Mouse (Mus musculus): Measurements from ENCODE around the gene Ppp1r3e. TPM values are rescaled to one million over a fixed set of nuclear protein-coding genes. Genes with fewer than 3 reads are reported as not detected.
A peak's percentile ranks its signal among the peaks of the same experiment; 100 is the strongest.

The Ppp1r3e gene
- polyA plus RNA-seq, 1 experiment from 2014 or later = 0.68 TPM

DNA sequence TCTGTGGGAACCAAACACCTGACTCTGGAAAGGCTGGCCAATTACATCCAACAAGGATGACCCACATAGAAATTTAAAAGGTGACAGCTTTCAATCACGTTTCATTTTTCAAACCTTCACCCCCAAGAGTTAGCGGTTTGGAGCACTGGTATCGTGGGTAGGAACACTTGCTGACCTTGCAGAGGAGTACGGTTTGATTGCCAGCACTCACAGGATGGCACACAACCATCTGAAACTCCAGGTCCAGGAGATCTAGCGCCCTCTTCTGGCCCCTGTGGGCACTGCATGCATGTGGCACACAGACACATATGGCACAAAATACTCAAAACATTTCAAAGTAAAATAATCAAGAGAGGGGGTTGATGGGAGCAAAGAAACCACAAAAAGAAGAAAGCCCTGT lies 10.4 kb downstream of the Ppp1r3e start:
- H3K4me1 ChIP-seq (ENCODE audit: control insufficient read depth, insufficient read depth, low read length) = 0 out of 2 replicates have a peak, but pooled peaks cover 3% of the 10 kb centered on the region
- no peaks in the 10 kb centered on the region for H3K9me3 ChIP-seq (ENCODE audit: control insufficient read depth, low read length)
- no peak overlapping the region for H3K4me2 ChIP-seq
- H3K9ac ChIP-seq (ENCODE audit: low read length) = no peak overlapping the region
- peak; percentile 84 for DNase-seq (ENCODE audit: low spot score, missing footprints)
- no peaks in the 10 kb centered on the region for H3K36me3 ChIP-seq (ENCODE audit: control insufficient read depth, insufficient read depth, low read length)
- H3K27me3 ChIP-seq (ENCODE audit: control insufficient read depth, insufficient read depth, low read length) = no peaks in the 10 kb centered on the region
- no peak for ATAC-seq (ENCODE audit: low FRiP score)
- H3K27ac ChIP-seq (ENCODE audit: low read depth, low read length) = no peak overlapping the region
- 63% methylated on average over 5 of the region's 5 CpGs for WGBS
- H3K4me3 ChIP-seq (ENCODE audit: low read depth, low read length) = no peak overlapping the region

DNA sequence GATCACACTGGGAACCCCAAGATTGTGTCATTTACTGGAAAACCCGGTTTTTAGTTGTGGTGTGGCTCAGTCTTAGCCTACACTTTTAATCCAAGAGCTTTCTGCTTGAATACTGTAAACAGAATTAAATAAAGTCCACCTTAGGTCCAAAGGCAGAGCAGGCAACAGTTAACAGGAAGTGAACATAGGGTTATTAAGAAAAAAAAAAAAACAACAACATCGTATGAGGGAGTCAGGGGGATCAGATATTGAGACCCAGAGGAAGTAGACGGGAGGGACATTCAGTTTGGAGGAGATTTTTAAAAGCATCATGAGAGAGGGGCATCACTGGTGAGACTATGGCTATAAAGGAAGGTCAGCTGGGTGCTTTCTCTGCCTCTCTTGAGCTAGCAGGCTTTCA lies 11.1 kb downstream of the Ppp1r3e start:
- 76% methylated on average over 3 of the region's 3 CpGs for WGBS

DNA sequence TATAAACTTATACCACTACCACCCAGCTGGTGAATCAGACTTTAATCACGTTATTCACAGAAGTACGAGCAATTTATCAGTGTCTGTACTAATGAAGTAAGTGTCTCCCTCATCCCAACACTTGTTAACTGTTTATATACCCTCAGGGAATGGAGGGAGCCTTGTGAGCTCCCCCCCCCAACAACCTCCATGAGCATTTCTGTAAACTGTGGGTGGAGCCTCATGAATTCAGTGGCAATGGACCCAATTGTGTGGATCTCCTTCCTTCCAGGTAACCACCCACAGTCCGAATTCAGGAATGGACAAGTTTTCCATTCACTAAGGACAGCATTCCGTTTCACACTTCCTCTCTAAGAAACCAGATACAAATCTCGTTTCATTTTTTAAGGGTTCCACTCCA lies 11.7 kb downstream of the Ppp1r3e start:
- no peak overlapping the region for H3K27ac ChIP-seq (ENCODE audit: low read depth, low read length)
- no peaks in the 10 kb centered on the region for H3K27me3 ChIP-seq (ENCODE audit: control insufficient read depth, insufficient read depth, low read length)
- H3K9ac ChIP-seq (ENCODE audit: low read length) = no peak overlapping the region
- no peaks in the 10 kb centered on the region for H3K9me3 ChIP-seq (ENCODE audit: control insufficient read depth, low read length)
- 0 out of 2 replicates have a peak, but pooled peaks cover 3% of the 10 kb centered on the region for H3K4me1 ChIP-seq (ENCODE audit: control insufficient read depth, insufficient read depth, low read length)
- 89% methylated on average over 5 of the region's 5 CpGs for WGBS
- no peak overlapping the region for H3K4me2 ChIP-seq
- ATAC-seq (ENCODE audit: low FRiP score) (no peak), DNase-seq (ENCODE audit: low spot score, missing footprints) (peak; percentile 78)
- no peak overlapping the region for H3K4me3 ChIP-seq (ENCODE audit: low read depth, low read length)
- H3K36me3 ChIP-seq (ENCODE audit: control insufficient read depth, insufficient read depth, low read length) = no peaks in the 10 kb centered on the region

More for the DNA sequence above, 11.1 kb downstream of the Ppp1r3e start:
- H3K27me3 ChIP-seq (ENCODE audit: control insufficient read depth, insufficient read depth, low read length) = no peaks in the 10 kb centered on the region
- no peaks in the 10 kb centered on the region for H3K9me3 ChIP-seq (ENCODE audit: control insufficient read depth, low read length)
- H3K4me1 ChIP-seq (ENCODE audit: control insufficient read depth, insufficient read depth, low read length) = 0 out of 2 replicates have a peak, but pooled peaks cover 3% of the 10 kb centered on the region
- H3K4me3 ChIP-seq (ENCODE audit: low read depth, low read length) = no peak overlapping the region
- H3K27ac ChIP-seq (ENCODE audit: low read depth, low read length) = no peak overlapping the region
- H3K4me2 ChIP-seq = no peak overlapping the region
- H3K36me3 ChIP-seq (ENCODE audit: control insufficient read depth, insufficient read depth, low read length) = no peaks in the 10 kb centered on the region
- no peak overlapping the region for H3K9ac ChIP-seq (ENCODE audit: low read length)
- no peak for ATAC-seq (ENCODE audit: low FRiP score)
- DNase-seq (ENCODE audit: low spot score, missing footprints) = peak; percentile 54

DNA sequence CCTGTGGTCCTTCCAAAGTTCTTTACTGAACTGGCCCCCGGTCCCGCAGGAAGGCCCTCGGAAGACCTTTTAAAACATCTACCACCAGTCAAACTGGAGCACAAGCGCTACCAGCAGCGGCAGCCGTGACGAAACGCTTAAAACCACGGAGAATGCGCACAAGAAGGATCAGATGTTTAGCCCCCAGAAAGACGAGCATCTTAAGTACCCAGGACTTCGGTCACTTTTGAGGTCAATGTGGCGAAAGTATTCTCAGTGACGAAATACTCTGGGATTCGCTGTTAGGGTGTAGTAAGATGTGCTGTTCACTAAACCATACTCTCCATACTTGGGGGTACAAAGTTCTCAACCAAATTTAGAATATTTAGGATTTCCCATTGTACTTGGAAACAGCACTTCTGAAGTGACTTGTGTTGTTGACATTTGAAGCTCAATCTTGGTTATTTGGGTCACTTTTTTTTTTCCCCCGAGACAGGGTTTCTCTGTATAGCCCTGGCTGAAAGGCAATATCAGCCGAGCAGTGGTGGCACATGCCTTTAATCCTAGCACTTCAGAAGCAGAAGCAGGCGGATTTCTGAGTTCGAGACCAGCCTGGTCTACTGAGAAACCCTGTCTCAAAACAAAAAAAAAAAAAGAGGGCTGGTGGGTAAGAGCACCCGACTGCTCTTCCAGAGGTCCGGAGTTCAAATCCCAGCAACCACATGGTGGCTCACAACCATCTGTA lies 12.9 kb downstream of the Ppp1r3e start:
- WGBS = 16% methylated on average over 21 of the region's 21 CpGs

DNA sequence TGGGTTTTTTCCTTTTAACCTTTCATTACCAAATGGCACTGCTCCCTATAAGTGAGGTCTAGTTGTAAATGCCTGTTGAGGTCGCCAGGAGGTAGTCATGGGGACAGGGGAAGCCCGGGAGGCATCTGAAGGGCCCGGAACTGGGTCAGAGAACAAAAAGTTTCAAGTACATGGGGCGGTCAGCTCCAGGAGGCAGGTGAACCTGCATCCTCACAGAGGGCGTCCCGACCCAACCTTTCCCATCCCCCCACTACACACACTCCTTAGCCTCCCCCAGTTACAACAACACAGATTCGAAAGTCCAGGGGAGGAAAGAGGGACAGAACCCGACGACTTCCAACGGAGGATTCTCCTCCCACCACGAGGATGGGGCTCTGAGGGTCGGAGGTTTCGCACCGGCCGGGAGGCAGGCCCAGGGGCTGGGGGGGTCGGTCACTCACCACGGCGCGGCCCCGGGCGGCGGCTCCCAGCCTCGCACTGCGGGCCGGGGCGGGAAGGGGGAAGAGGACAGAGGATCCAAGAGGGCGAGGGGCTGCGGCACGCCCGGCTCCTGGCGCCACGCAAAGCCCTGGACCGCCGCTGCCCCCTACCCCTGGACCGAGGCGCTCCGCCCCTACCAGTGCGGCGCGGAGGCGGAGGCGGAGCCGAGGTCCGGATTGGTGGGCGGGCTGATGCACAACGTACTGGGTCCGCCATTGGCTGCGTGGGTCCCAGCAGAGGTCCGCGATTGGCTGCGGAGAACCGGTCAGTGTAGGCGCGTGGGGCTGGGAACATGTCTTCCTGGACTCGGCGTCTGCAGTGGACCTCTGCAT lies 13.6 kb downstream of the Ppp1r3e start:
- peak overlapping the region; percentile 95 for H3K9ac ChIP-seq (ENCODE audit: low read length)
- peak overlapping the region; percentile 74 for H3K4me2 ChIP-seq
- H3K4me3 ChIP-seq (ENCODE audit: low read depth, low read length) = peak overlapping the region; percentile 86
- no peaks in the 10 kb centered on the region for H3K36me3 ChIP-seq (ENCODE audit: control insufficient read depth, insufficient read depth, low read length)
- H3K27me3 ChIP-seq (ENCODE audit: control insufficient read depth, insufficient read depth, low read length) = no peaks in the 10 kb centered on the region
- peak overlapping the region; percentile 74 for H3K27ac ChIP-seq (ENCODE audit: low read depth, low read length)
- WGBS = under 1% methylated on average over 51 of the region's 56 CpGs
- H3K4me1 ChIP-seq (ENCODE audit: control insufficient read depth, insufficient read depth, low read length) = 0 out of 2 replicates have a peak, but pooled peaks cover 3% of the 10 kb centered on the region
- H3K9me3 ChIP-seq (ENCODE audit: control insufficient read depth, low read length) = no peaks in the 10 kb centered on the region
- DNase-seq (ENCODE audit: low spot score, missing footprints) = peak; percentile 98
- ATAC-seq (ENCODE audit: low FRiP score) = peak; percentile 100

More for the DNA sequence above, 12.9 kb downstream of the Ppp1r3e start:
- peak; percentile 34 for ATAC-seq (ENCODE audit: low FRiP score)
- no peak for DNase-seq (ENCODE audit: low spot score, missing footprints)
- no peaks in the 10 kb centered on the region for H3K36me3 ChIP-seq (ENCODE audit: control insufficient read depth, insufficient read depth, low read length)
- peak overlapping the region; percentile 74 for H3K4me2 ChIP-seq
- H3K4me3 ChIP-seq (ENCODE audit: low read depth, low read length) = peak overlapping the region; percentile 86
- H3K9ac ChIP-seq (ENCODE audit: low read length) = peak overlapping the region; percentile 60
- H3K4me1 ChIP-seq (ENCODE audit: control insufficient read depth, insufficient read depth, low read length) = 0 out of 2 replicates have a peak, but pooled peaks cover 3% of the 10 kb centered on the region
- H3K9me3 ChIP-seq (ENCODE audit: control insufficient read depth, low read length) = no peaks in the 10 kb centered on the region
- peak overlapping the region; percentile 74; the same call in 1 of the 2 replicates for H3K27ac ChIP-seq (ENCODE audit: low read depth, low read length)
- no peaks in the 10 kb centered on the region for H3K27me3 ChIP-seq (ENCODE audit: control insufficient read depth, insufficient read depth, low read length)

DNA sequence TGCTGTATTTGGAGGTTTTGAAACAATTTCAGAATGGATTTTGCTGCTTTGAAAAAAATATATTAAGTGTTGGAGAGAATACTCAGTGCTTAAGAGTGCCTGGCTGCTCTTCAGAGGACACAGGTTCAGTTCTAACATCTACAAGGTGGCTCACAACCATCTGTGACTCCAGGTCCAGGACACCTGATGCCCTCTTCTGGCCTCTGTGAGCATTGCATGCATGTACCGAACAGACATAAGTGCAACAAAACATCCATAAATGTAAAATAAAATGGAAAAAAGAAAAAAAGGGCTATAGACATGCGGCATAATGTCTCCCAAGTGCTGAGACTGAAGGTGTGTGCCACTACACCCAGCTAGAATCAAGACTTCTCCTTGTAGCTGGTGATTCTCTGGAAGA lies 16.8 kb downstream of the Ppp1r3e start:
- DNase-seq (ENCODE audit: low spot score, missing footprints) (peak; percentile 89), ATAC-seq (ENCODE audit: low FRiP score) (no peak)
- H3K4me3 ChIP-seq (ENCODE audit: low read depth, low read length) = no peak overlapping the region
- no peaks in the 10 kb centered on the region for H3K9me3 ChIP-seq (ENCODE audit: control insufficient read depth, low read length)
- no peak overlapping the region for H3K27ac ChIP-seq (ENCODE audit: low read depth, low read length)
- H3K9ac ChIP-seq (ENCODE audit: low read length) = no peak overlapping the region
- H3K4me1 ChIP-seq (ENCODE audit: control insufficient read depth, insufficient read depth, low read length) = 0 out of 2 replicates have a peak, but pooled peaks cover 3% of the 10 kb centered on the region
- no peak overlapping the region for H3K4me2 ChIP-seq
- no peaks in the 10 kb centered on the region for H3K27me3 ChIP-seq (ENCODE audit: control insufficient read depth, insufficient read depth, low read length)
- H3K36me3 ChIP-seq (ENCODE audit: control insufficient read depth, insufficient read depth, low read length) = peaks cover 4% of the 10 kb centered on the region; the same call in 1 of the 2 replicates
- WGBS = 41% methylated on average over 2 of the region's 2 CpGs

DNA sequence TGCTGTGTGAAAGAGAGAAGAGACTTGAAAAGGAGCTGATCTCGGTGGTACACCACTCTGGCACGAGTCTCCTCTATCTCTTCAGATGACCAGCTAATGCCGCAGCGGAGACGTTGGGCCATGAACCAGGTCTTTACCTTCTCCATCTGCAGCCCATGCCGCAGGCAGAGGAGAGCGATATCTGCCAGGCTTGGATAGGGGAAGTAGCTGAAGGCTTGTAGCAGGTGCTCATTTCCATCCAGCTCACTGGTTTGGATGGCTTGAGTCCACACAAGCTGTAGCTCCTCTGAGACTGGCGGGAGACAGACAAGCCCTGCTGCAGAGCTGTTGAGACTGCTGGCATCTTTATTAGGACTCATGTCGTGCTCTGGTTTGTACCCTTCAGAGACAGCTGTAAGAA lies 19.5 kb downstream of the Ppp1r3e start:
- Histone ChIP-seq H3K9me3 (ENCODE audit: control insufficient read depth, low read length) (no peaks in the 10 kb centered on the region), H3K4me1 (ENCODE audit: control insufficient read depth, insufficient read depth, low read length) (no peaks in the 10 kb centered on the region), H3K9ac (ENCODE audit: low read length) (no peak overlapping the region), H3K27me3 (ENCODE audit: control insufficient read depth, insufficient read depth, low read length) (no peaks in the 10 kb centered on the region), H3K36me3 (ENCODE audit: control insufficient read depth, insufficient read depth, low read length) (peaks cover 4% of the 10 kb centered on the region; the same call in 1 of the 2 replicates), H3K4me2 (no peak overlapping the region), H3K27ac (ENCODE audit: low read depth, low read length) (no peak overlapping the region), H3K4me3 (ENCODE audit: low read depth, low read length) (no peak overlapping the region)
- no peak for DNase-seq (ENCODE audit: low spot score, missing footprints)
- 88% methylated on average over 9 of the region's 9 CpGs for WGBS
- ATAC-seq (ENCODE audit: low FRiP score) = no peak

DNA sequence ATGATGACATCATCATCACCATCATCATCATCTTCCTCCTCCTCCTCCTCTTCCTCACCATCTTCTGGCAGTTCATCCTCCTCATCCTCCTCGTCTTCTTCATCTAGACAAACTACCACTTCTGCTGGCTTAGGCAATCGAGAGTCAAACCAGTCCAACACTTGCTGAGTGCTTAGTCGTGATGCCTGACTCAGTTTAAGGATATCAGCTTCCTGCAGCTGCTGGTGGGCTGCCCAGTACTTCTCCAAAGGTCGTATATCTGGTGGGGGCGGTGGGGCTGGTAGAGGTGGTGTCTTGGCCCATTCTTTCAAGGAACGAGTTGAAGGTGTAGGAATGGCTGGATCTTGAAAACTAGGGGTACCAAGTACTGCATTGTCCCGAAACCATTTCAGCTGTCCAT lies 20.6 kb downstream of the Ppp1r3e start:
- H3K36me3 ChIP-seq (ENCODE audit: control insufficient read depth, insufficient read depth, low read length) = peaks cover 4% of the 10 kb centered on the region; the same call in 1 of the 2 replicates
- no peak overlapping the region for H3K4me3 ChIP-seq (ENCODE audit: low read depth, low read length)
- no peak overlapping the region for H3K27ac ChIP-seq (ENCODE audit: low read depth, low read length)
- no peak overlapping the region for H3K9ac ChIP-seq (ENCODE audit: low read length)
- no peak overlapping the region for H3K4me2 ChIP-seq
- H3K27me3 ChIP-seq (ENCODE audit: control insufficient read depth, insufficient read depth, low read length) = no peaks in the 10 kb centered on the region
- ATAC-seq (ENCODE audit: low FRiP score) (no peak), DNase-seq (ENCODE audit: low spot score, missing footprints) (no peak)
- 88% methylated on average over 7 of the region's 7 CpGs for WGBS
- no peaks in the 10 kb centered on the region for H3K9me3 ChIP-seq (ENCODE audit: control insufficient read depth, low read length)
- no peaks in the 10 kb centered on the region for H3K4me1 ChIP-seq (ENCODE audit: control insufficient read depth, insufficient read depth, low read length)

DNA sequence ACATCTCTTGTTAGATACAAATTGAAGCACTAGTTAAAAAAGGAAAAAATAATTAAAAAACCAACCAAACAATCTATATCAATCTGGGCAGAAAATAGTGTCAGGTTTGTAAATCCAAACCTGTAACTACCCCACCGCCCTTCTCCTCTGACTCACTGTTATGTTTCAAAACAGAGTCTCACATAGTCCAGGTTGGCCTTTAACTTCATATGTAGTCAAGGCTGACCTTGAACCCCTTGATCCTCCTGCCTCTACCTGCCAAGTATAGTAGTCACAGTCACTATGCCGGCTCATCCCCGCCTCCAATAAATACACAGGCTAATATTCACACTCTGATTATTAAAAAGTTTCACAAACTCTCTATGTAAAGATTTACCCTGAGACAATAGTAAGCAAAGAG lies 21.6 kb downstream of the Ppp1r3e start:
- Histone ChIP-seq H3K4me1 (ENCODE audit: control insufficient read depth, insufficient read depth, low read length) (no peaks in the 10 kb centered on the region), H3K27me3 (ENCODE audit: control insufficient read depth, insufficient read depth, low read length) (no peaks in the 10 kb centered on the region), H3K4me3 (ENCODE audit: low read depth, low read length) (no peak overlapping the region), H3K9me3 (ENCODE audit: control insufficient read depth, low read length) (no peaks in the 10 kb centered on the region), H3K36me3 (ENCODE audit: control insufficient read depth, insufficient read depth, low read length) (peaks cover 4% of the 10 kb centered on the region; the same call in 1 of the 2 replicates), H3K9ac (ENCODE audit: low read length) (no peak overlapping the region), H3K4me2 (no peak overlapping the region), H3K27ac (ENCODE audit: low read depth, low read length) (no peak overlapping the region)
- ATAC-seq (ENCODE audit: low FRiP score) (no peak), DNase-seq (ENCODE audit: low spot score, missing footprints) (no peak)
- WGBS = 97% methylated on average over 3 of the region's 3 CpGs

Measured in midbrain, embryonic 11.5 days (tissue).